Mouse (Mus musculus): ENCODE results near the gene Fbn1. TPM values are rescaled to one million over a fixed set of nuclear protein-coding genes. Genes with fewer than 3 reads are reported as not detected.

The Fbn1 gene
- polyA plus RNA-seq, 1 experiment = 30.6 TPM

- DNase-seq = no peak
- TF ChIP-seq CTCF (IDR thresholded peaks at IDR 0.05; ENCODE audit: insufficient read depth, low read length) = no peak
- TF ChIP-seq POLR2A (IDR thresholded peaks at IDR 0.05; ENCODE audit: borderline replicate concordance, extremely low read depth, low read depth, low read length) = no peak
- H3K4me1 ChIP-seq (ENCODE audit: control insufficient read depth, insufficient read depth, low read length) = peaks cover 3% of the 10 kb centered on the region
- H3K4me3 ChIP-seq (replicated peaks; ENCODE audit: extremely low read depth, low read depth, low read length) = no peak overlapping the region
- WGBS = 23% methylated on average over 7 of the region's 7 CpGs
Observed at GRCm38 (mm10) chr2:125278474-125278873, 229.3 kb downstream of the Fbn1 start.

- TF ChIP-seq POLR2A (IDR thresholded peaks at IDR 0.05; ENCODE audit: borderline replicate concordance, extremely low read depth, low read depth, low read length) (no peak), CTCF (IDR thresholded peaks at IDR 0.05; ENCODE audit: insufficient read depth, low read length) (no peak)
- 78% methylated on average over 5 of the region's 5 CpGs for WGBS
- no peak for DNase-seq
Observed at GRCm38 (mm10) chr2:125276692-125277091, 231.1 kb downstream of the Fbn1 start.

GRCm38 (mm10) chr2:125275617-125276016 lies 232.2 kb downstream of the Fbn1 start:
- DNase-seq = no peak
- Histone ChIP-seq H3K4me1 (ENCODE audit: control insufficient read depth, insufficient read depth, low read length) (peaks cover 3% of the 10 kb centered on the region), H3K4me3 (replicated peaks; ENCODE audit: extremely low read depth, low read depth, low read length) (no peak overlapping the region)
- TF ChIP-seq CTCF (IDR thresholded peaks at IDR 0.05; ENCODE audit: insufficient read depth, low read length) (no peak), POLR2A (IDR thresholded peaks at IDR 0.05; ENCODE audit: borderline replicate concordance, extremely low read depth, low read depth, low read length) (no peak)
- WGBS = 62% methylated on average over 5 of the region's 5 CpGs

More at GRCm38 (mm10) chr2:125276692-125277091, 231.1 kb downstream of the Fbn1 start:
- H3K4me3 ChIP-seq (replicated peaks; ENCODE audit: extremely low read depth, low read depth, low read length) = no peak overlapping the region
- H3K4me1 ChIP-seq (ENCODE audit: control insufficient read depth, insufficient read depth, low read length) = peaks cover 3% of the 10 kb centered on the region

- H3K4me3 ChIP-seq (replicated peaks; ENCODE audit: extremely low read depth, low read depth, low read length) = no peak overlapping the region
- WGBS = 64% methylated on average over 1 of the region's 1 CpGs
Observed at GRCm38 (mm10) chr2:125268876-125269275, 238.9 kb downstream of the Fbn1 start.

GRCm38 (mm10) chr2:125263753-125264152 lies 244.0 kb downstream of the Fbn1 start:
- WGBS = 16% methylated on average over 9 of the region's 9 CpGs
- H3K4me3 ChIP-seq (replicated peaks; ENCODE audit: extremely low read depth, low read depth, low read length) = no peak overlapping the region
- no peaks in the 10 kb centered on the region for H3K4me1 ChIP-seq (ENCODE audit: control insufficient read depth, insufficient read depth, low read length)
- TF ChIP-seq CTCF (IDR thresholded peaks at IDR 0.05; ENCODE audit: insufficient read depth, low read length) = no peak
- TF ChIP-seq POLR2A (IDR thresholded peaks at IDR 0.05; ENCODE audit: borderline replicate concordance, extremely low read depth, low read depth, low read length) = no peak
- DNase-seq = no peak

More at GRCm38 (mm10) chr2:125268876-125269275, 238.9 kb downstream of the Fbn1 start:
- H3K4me1 ChIP-seq (ENCODE audit: control insufficient read depth, insufficient read depth, low read length) = no peaks in the 10 kb centered on the region
- TF ChIP-seq CTCF (IDR thresholded peaks at IDR 0.05; ENCODE audit: insufficient read depth, low read length) = no peak
- TF ChIP-seq POLR2A (IDR thresholded peaks at IDR 0.05; ENCODE audit: borderline replicate concordance, extremely low read depth, low read depth, low read length) = no peak
- no peak for DNase-seq

- peak; percentile 36; the same call in 1 of the 2 replicates for TF ChIP-seq CTCF (IDR thresholded peaks at IDR 0.05; ENCODE audit: insufficient read depth, low read length)
- no peak for TF ChIP-seq POLR2A (IDR thresholded peaks at IDR 0.05; ENCODE audit: borderline replicate concordance, extremely low read depth, low read depth, low read length)
- H3K4me1 ChIP-seq (ENCODE audit: control insufficient read depth, insufficient read depth, low read length) = no peaks in the 10 kb centered on the region
- 24% methylated on average over 5 of the region's 5 CpGs for WGBS
- no peak for DNase-seq
- no peak overlapping the region for H3K4me3 ChIP-seq (replicated peaks; ENCODE audit: extremely low read depth, low read depth, low read length)
Observed at GRCm38 (mm10) chr2:125263056-125263455, 244.7 kb downstream of the Fbn1 start.

GRCm38 (mm10) chr2:125260326-125260725 lies 247.5 kb downstream of the Fbn1 start:
- WGBS = 83% methylated on average over 2 of the region's 2 CpGs
- DNase-seq = no peak
- Histone ChIP-seq H3K4me1 (ENCODE audit: control insufficient read depth, insufficient read depth, low read length) (no peaks in the 10 kb centered on the region), H3K4me3 (replicated peaks; ENCODE audit: extremely low read depth, low read depth, low read length) (no peak overlapping the region)
- no peak for TF ChIP-seq POLR2A (IDR thresholded peaks at IDR 0.05; ENCODE audit: borderline replicate concordance, extremely low read depth, low read depth, low read length)
- TF ChIP-seq CTCF (IDR thresholded peaks at IDR 0.05; ENCODE audit: insufficient read depth, low read length) = no peak

- no peaks in the 10 kb centered on the region for H3K4me1 ChIP-seq (ENCODE audit: control insufficient read depth, insufficient read depth, low read length)
- H3K4me3 ChIP-seq (replicated peaks; ENCODE audit: extremely low read depth, low read depth, low read length) = no peak overlapping the region
- DNase-seq = no peak
- no peak for TF ChIP-seq POLR2A (IDR thresholded peaks at IDR 0.05; ENCODE audit: borderline replicate concordance, extremely low read depth, low read depth, low read length)
- TF ChIP-seq CTCF (IDR thresholded peaks at IDR 0.05; ENCODE audit: insufficient read depth, low read length) = peak; percentile 21; the same call in 1 of the 2 replicates
- WGBS = 84% methylated on average over 14 of the region's 14 CpGs
Observed at GRCm38 (mm10) chr2:125259230-125260120, 248.3 kb downstream of the Fbn1 start.

GRCm38 (mm10) chr2:125255886-125256285 lies 251.9 kb downstream of the Fbn1 start:
- no peak for TF ChIP-seq CTCF (IDR thresholded peaks at IDR 0.05; ENCODE audit: insufficient read depth, low read length)
- TF ChIP-seq POLR2A (IDR thresholded peaks at IDR 0.05; ENCODE audit: borderline replicate concordance, extremely low read depth, low read depth, low read length) = no peak
- Histone ChIP-seq H3K4me1 (ENCODE audit: control insufficient read depth, insufficient read depth, low read length) (no peaks in the 10 kb centered on the region), H3K4me3 (replicated peaks; ENCODE audit: extremely low read depth, low read depth, low read length) (no peak overlapping the region)
- WGBS = 55% methylated on average over 3 of the region's 3 CpGs
- DNase-seq = no peak

GRCm38 (mm10) chr2:125254630-125255029 lies 253.2 kb downstream of the Fbn1 start:
- Histone ChIP-seq H3K4me1 (ENCODE audit: control insufficient read depth, insufficient read depth, low read length) (no peaks in the 10 kb centered on the region), H3K4me3 (replicated peaks; ENCODE audit: extremely low read depth, low read depth, low read length) (no peak overlapping the region)
- WGBS = 81% methylated on average over 3 of the region's 3 CpGs
- TF ChIP-seq POLR2A (IDR thresholded peaks at IDR 0.05; ENCODE audit: borderline replicate concordance, extremely low read depth, low read depth, low read length) (no peak), CTCF (IDR thresholded peaks at IDR 0.05; ENCODE audit: insufficient read depth, low read length) (no peak)
- no peak for DNase-seq

Data from lung, adult 2 months (tissue).